Mouse (Mus musculus): Measurements from ENCODE around the gene Smg9. TPM values are rescaled to one million over a fixed set of nuclear protein-coding genes. Genes with fewer than 3 reads are reported as not detected.

Smg9 gene
- polyA plus RNA-seq, 1 experiment from 2014 or later, result 27.0 TPM

- no peak for ATAC-seq (ENCODE audit: insufficient number of reproducible peaks, insufficient read depth, low FRiP score, low TSS enrichment, low read depth)
- peak overlapping the region; percentile 6; the same call in 1 of the 2 replicates for H3K9ac ChIP-seq
- H3K4me3 ChIP-seq, result no peak overlapping the region
- peaks cover 35% of the 10 kb centered on the region for H3K4me1 ChIP-seq
- no peak overlapping the region for H3K27ac ChIP-seq
- H3K4me2 ChIP-seq, result no peak overlapping the region
- H3K27me3 ChIP-seq, result peaks cover 21% of the 10 kb centered on the region
- H3K36me3 ChIP-seq, result no peaks in the 10 kb centered on the region
- H3K9me3 ChIP-seq, result no peaks in the 10 kb centered on the region
- WGBS, result 13% methylated on average over 7 of the region's 7 CpGs
These were observed 19.5 kb upstream of the Smg9 start for GRCm38 (mm10) chr7:24379934-24380333.

GRCm38 (mm10) chr7:24380370-24380769 is 19.0 kb upstream of the Smg9 start:
- Histone ChIP-seq H3K9me3 (no peaks in the 10 kb centered on the region), H3K27ac (no peak overlapping the region), H3K4me2 (no peak overlapping the region), H3K9ac (peak overlapping the region; percentile 6; the same call in 1 of the 2 replicates), H3K36me3 (no peaks in the 10 kb centered on the region), H3K4me1 (peaks cover 35% of the 10 kb centered on the region), H3K4me3 (no peak overlapping the region), H3K27me3 (peaks cover 21% of the 10 kb centered on the region)
- WGBS, result 49% methylated on average over 2 of the region's 2 CpGs
- ATAC-seq (ENCODE audit: insufficient number of reproducible peaks, insufficient read depth, low FRiP score, low TSS enrichment, low read depth), result no peak

- no peak for ATAC-seq (ENCODE audit: insufficient number of reproducible peaks, insufficient read depth, low FRiP score, low TSS enrichment, low read depth)
- WGBS, result 70% methylated on average over 16 of the region's 16 CpGs
- H3K9me3 ChIP-seq, result no peaks in the 10 kb centered on the region
- H3K4me2 ChIP-seq, result no peak overlapping the region
- no peak overlapping the region for H3K4me3 ChIP-seq
- no peak overlapping the region for H3K9ac ChIP-seq
- H3K27ac ChIP-seq, result no peak overlapping the region
- H3K4me1 ChIP-seq, result peaks cover 23% of the 10 kb centered on the region
- H3K27me3 ChIP-seq, result peaks cover 9% of the 10 kb centered on the region
- H3K36me3 ChIP-seq, result no peaks in the 10 kb centered on the region
These were observed 16.6 kb upstream of the Smg9 start for GRCm38 (mm10) chr7:24382730-24383372.

- Histone ChIP-seq H3K27me3 (0 out of 2 replicates have a peak, but pooled peaks cover 5% of the 10 kb centered on the region), H3K4me3 (no peak overlapping the region), H3K27ac (no peak overlapping the region), H3K36me3 (no peaks in the 10 kb centered on the region), H3K9me3 (no peaks in the 10 kb centered on the region), H3K9ac (no peak overlapping the region), H3K4me2 (no peak overlapping the region), H3K4me1 (peaks cover 12% of the 10 kb centered on the region)
- 60% methylated on average over 6 of the region's 6 CpGs for WGBS
- no peak for ATAC-seq (ENCODE audit: insufficient number of reproducible peaks, insufficient read depth, low FRiP score, low TSS enrichment, low read depth)
These were observed 15.3 kb upstream of the Smg9 start for GRCm38 (mm10) chr7:24384070-24384469.

- Histone ChIP-seq H3K4me2 (0 out of 2 replicates have a peak overlapping the region, but pooled peaks have one; percentile 27), H3K27ac (no peak overlapping the region), H3K36me3 (no peaks in the 10 kb centered on the region), H3K4me1 (peaks cover 13% of the 10 kb centered on the region), H3K27me3 (0 out of 2 replicates have a peak, but pooled peaks cover 5% of the 10 kb centered on the region), H3K4me3 (no peak overlapping the region), H3K9ac (no peak overlapping the region), H3K9me3 (no peaks in the 10 kb centered on the region)
- WGBS, result 9% methylated on average over 11 of the region's 11 CpGs
- no peak for ATAC-seq (ENCODE audit: insufficient number of reproducible peaks, insufficient read depth, low FRiP score, low TSS enrichment, low read depth)
These were observed 14.6 kb upstream of the Smg9 start for GRCm38 (mm10) chr7:24384827-24385226.

- no peak overlapping the region for H3K9ac ChIP-seq
- no peak overlapping the region for H3K4me2 ChIP-seq
- H3K27ac ChIP-seq, result no peak overlapping the region
- 0 out of 2 replicates have a peak, but pooled peaks cover 5% of the 10 kb centered on the region for H3K27me3 ChIP-seq
- 84% methylated on average over 10 of the region's 10 CpGs for WGBS
- H3K4me3 ChIP-seq, result no peak overlapping the region
- H3K36me3 ChIP-seq, result no peaks in the 10 kb centered on the region
- peaks cover 20% of the 10 kb centered on the region for H3K4me1 ChIP-seq
- no peak for ATAC-seq (ENCODE audit: insufficient number of reproducible peaks, insufficient read depth, low FRiP score, low TSS enrichment, low read depth)
- H3K9me3 ChIP-seq, result no peaks in the 10 kb centered on the region
These were observed 12.3 kb upstream of the Smg9 start for GRCm38 (mm10) chr7:24387059-24387556.

- Histone ChIP-seq H3K4me3 (no peak overlapping the region), H3K4me1 (peaks cover 25% of the 10 kb centered on the region), H3K9ac (peak overlapping the region; percentile 49; the same call in 1 of the 2 replicates), H3K27ac (peak overlapping the region; percentile 60; the same call in 1 of the 2 replicates), H3K4me2 (no peak overlapping the region; the same call in 1 of the 2 replicates), H3K36me3 (no peaks in the 10 kb centered on the region), H3K27me3 (0 out of 2 replicates have a peak, but pooled peaks cover under 1% of the 10 kb centered on the region), H3K9me3 (no peaks in the 10 kb centered on the region)
- peak; percentile 8; the same call in 1 of the 2 replicates for ATAC-seq (ENCODE audit: insufficient number of reproducible peaks, insufficient read depth, low FRiP score, low TSS enrichment, low read depth)
- 40% methylated on average over 13 of the region's 13 CpGs for WGBS
These were observed 9.8 kb upstream of the Smg9 start for GRCm38 (mm10) chr7:24389516-24390187.

- Histone ChIP-seq H3K4me3 (no peak overlapping the region), H3K4me1 (peaks cover 30% of the 10 kb centered on the region), H3K27ac (peak overlapping the region; percentile 60; the same call in 1 of the 2 replicates), H3K27me3 (no peaks in the 10 kb centered on the region), H3K9ac (no peak overlapping the region), H3K9me3 (no peaks in the 10 kb centered on the region), H3K36me3 (no peaks in the 10 kb centered on the region), H3K4me2 (no peak overlapping the region)
- no peak for ATAC-seq (ENCODE audit: insufficient number of reproducible peaks, insufficient read depth, low FRiP score, low TSS enrichment, low read depth)
- 44% methylated on average over 7 of the region's 7 CpGs for WGBS
These were observed 8.9 kb upstream of the Smg9 start for GRCm38 (mm10) chr7:24390512-24390911.

GRCm38 (mm10) chr7:24391077-24391476 is 8.3 kb upstream of the Smg9 start:
- Histone ChIP-seq H3K9me3 (no peaks in the 10 kb centered on the region), H3K27ac (peak overlapping the region; percentile 41; the same call in 1 of the 2 replicates), H3K4me1 (peaks cover 30% of the 10 kb centered on the region), H3K9ac (no peak overlapping the region), H3K4me2 (peak overlapping the region; percentile 26; the same call in 1 of the 2 replicates), H3K4me3 (no peak overlapping the region), H3K36me3 (no peaks in the 10 kb centered on the region), H3K27me3 (no peaks in the 10 kb centered on the region)
- no peak for ATAC-seq (ENCODE audit: insufficient number of reproducible peaks, insufficient read depth, low FRiP score, low TSS enrichment, low read depth)
- WGBS, result 13% methylated on average over 5 of the region's 5 CpGs

- peaks cover 30% of the 10 kb centered on the region for H3K4me1 ChIP-seq
- H3K36me3 ChIP-seq, result no peaks in the 10 kb centered on the region
- no peaks in the 10 kb centered on the region for H3K27me3 ChIP-seq
- H3K4me3 ChIP-seq, result no peak overlapping the region
- no peak for ATAC-seq (ENCODE audit: insufficient number of reproducible peaks, insufficient read depth, low FRiP score, low TSS enrichment, low read depth)
- H3K27ac ChIP-seq, result peak overlapping the region; percentile 41; the same call in 1 of the 2 replicates
- no peak overlapping the region for H3K4me2 ChIP-seq
- H3K9me3 ChIP-seq, result no peaks in the 10 kb centered on the region
- WGBS, result 74% methylated on average over 2 of the region's 2 CpGs
- no peak overlapping the region for H3K9ac ChIP-seq
These were observed 7.7 kb upstream of the Smg9 start for GRCm38 (mm10) chr7:24391687-24392086.

- Histone ChIP-seq H3K36me3 (no peaks in the 10 kb centered on the region), H3K4me2 (no peak overlapping the region), H3K27me3 (no peaks in the 10 kb centered on the region), H3K4me1 (peaks cover 30% of the 10 kb centered on the region), H3K4me3 (no peak overlapping the region), H3K27ac (no peak overlapping the region), H3K9me3 (no peaks in the 10 kb centered on the region), H3K9ac (no peak overlapping the region)
- 83% methylated on average over 3 of the region's 3 CpGs for WGBS
- ATAC-seq (ENCODE audit: insufficient number of reproducible peaks, insufficient read depth, low FRiP score, low TSS enrichment, low read depth), result no peak
These were observed 5.4 kb upstream of the Smg9 start for GRCm38 (mm10) chr7:24394054-24394453.
